Mouse (Mus musculus) layer of hippocampus, adult 8-10 months (tissue): ENCODE data around the gene Naa15. TPM values are rescaled to one million over a fixed set of nuclear protein-coding genes. Genes with fewer than 3 reads are reported as not detected.
"Not testable (repeated sequence)": the region's sequence is repeated elsewhere in the genome, so short reads cannot be mapped to it uniquely, and the experiment has no call there.

ENCODE experiments used
- DNase-seq, 2 experiments: peaks; one replicate each; pipeline ENCODE4 v3.0.0; 2022; ENCODE audit warnings: low spot score in 2 of 2
- total RNA-seq, 4 experiments: library from RNA; stranded (reverse); gene quantifications; 2 replicates each; pipeline ENCODE4 v1.2.4; 2022

The Naa15 gene
- total RNA-seq, 4 experiments from 2014 or later, result 42.6 to 61.4 (median 53.8) TPM

- not testable (repeated sequence) for DNase-seq
Measured at GRCm38 (mm10) chr3:51434364-51434763, 19.4 kb downstream of the Naa15 start.

- DNase-seq, result no peak
Measured at GRCm38 (mm10) chr3:51434871-51435595, 20.1 kb downstream of the Naa15 start.

GRCm38 (mm10) chr3:51468530-51468929, 53.6 kb downstream of the Naa15 start:
- no peak for DNase-seq

- no peak for DNase-seq
Measured at GRCm38 (mm10) chr3:51475706-51476105, 60.8 kb downstream of the Naa15 start.

GRCm38 (mm10) chr3:51479893-51480292, 64.9 kb downstream of the Naa15 start:
- no peak for DNase-seq

- peak in 1 of 2 experiments; percentile 49 for DNase-seq
Measured at GRCm38 (mm10) chr3:51481059-51481458, 66.1 kb downstream of the Naa15 start.

GRCm38 (mm10) chr3:51481881-51482280, 66.9 kb downstream of the Naa15 start:
- no peak for DNase-seq

- no peak for DNase-seq
Measured at GRCm38 (mm10) chr3:51482781-51483180, 67.8 kb downstream of the Naa15 start.

- DNase-seq, result peak; percentile 97
Measured at GRCm38 (mm10) chr3:51483741-51484359, 68.9 kb downstream of the Naa15 start, which contains the start of gene Rab33b. Gene Rab33b (plus strand): TSS chr3:51483920.

- no peak for DNase-seq
Measured at GRCm38 (mm10) chr3:51484370-51484769, 69.4 kb downstream of the Naa15 start.

- no peak for DNase-seq
Measured at GRCm38 (mm10) chr3:51485347-51485746, 70.4 kb downstream of the Naa15 start.

- no peak for DNase-seq
Measured at GRCm38 (mm10) chr3:51486491-51487195, 71.7 kb downstream of the Naa15 start.

- no peak for DNase-seq
Measured at GRCm38 (mm10) chr3:51490088-51490753, 75.3 kb downstream of the Naa15 start.

- DNase-seq, result no peak
Measured at GRCm38 (mm10) chr3:51493272-51493838, 78.4 kb downstream of the Naa15 start.

GRCm38 (mm10) chr3:51494466-51494865, 79.5 kb downstream of the Naa15 start:
- DNase-seq, result no peak

- DNase-seq, result no peak
Measured at GRCm38 (mm10) chr3:51495646-51496045, 80.7 kb downstream of the Naa15 start.

- no peak for DNase-seq
Measured at GRCm38 (mm10) chr3:51497978-51498377, 83.0 kb downstream of the Naa15 start.

GRCm38 (mm10) chr3:51498659-51499058, 83.7 kb downstream of the Naa15 start:
- DNase-seq, result no peak

- no peak for DNase-seq
Measured at GRCm38 (mm10) chr3:51499876-51500275, 84.9 kb downstream of the Naa15 start.

- DNase-seq, result no peak
Measured at GRCm38 (mm10) chr3:51504385-51504952, 89.5 kb downstream of the Naa15 start.

GRCm38 (mm10) chr3:51505465-51505864, 90.5 kb downstream of the Naa15 start:
- no peak for DNase-seq
